Mouse (Mus musculus): ENCODE measurements around the gene Sytl3.
"Not testable (repeated sequence)": the region's sequence is repeated elsewhere in the genome, so short reads cannot be mapped to it uniquely, and the experiment has no call there.

- not testable (repeated sequence) for TF ChIP-seq MYOG (IDR thresholded peaks at IDR 0.05; ENCODE audit: control insufficient read depth, extremely low read depth, insufficient read length); CTCF (IDR thresholded peaks at IDR 0.05; ENCODE audit: control insufficient read depth, insufficient read depth, insufficient read length)
Measured at GRCm38 (mm10) chr17:6650904-6651565, 7.9 kb upstream of the Sytl3 start.
